Mouse (Mus musculus): ENCODE data around the gene Trim27. TPM values are rescaled to one million over a fixed set of nuclear protein-coding genes. Genes with fewer than 3 reads are reported as not detected.

Trim27 gene
- total RNA-seq, 2 experiments from 2014 or later = 43.2 to 43.9 TPM

- DNase-seq = peak; percentile 74
Observed at GRCm38 (mm10) chr13:21172241-21173027, 6.8 kb upstream of the Trim27 start.

- DNase-seq = peak; percentile 90
Observed at GRCm38 (mm10) chr13:21173072-21173471, 6.2 kb upstream of the Trim27 start.

GRCm38 (mm10) chr13:21176733-21177132, 2.5 kb upstream of the Trim27 start:
- DNase-seq = no peak

GRCm38 (mm10) chr13:21177657-21178056, 1.6 kb upstream of the Trim27 start:
- DNase-seq = no peak

- no peak for DNase-seq
Observed at GRCm38 (mm10) chr13:21178364-21178763, 881 bp upstream of the Trim27 start.

GRCm38 (mm10) chr13:21179724-21180550, 692 bp downstream of the Trim27 start:
- DNase-seq = peak; percentile 83

GRCm38 (mm10) chr13:21180551-21181530, 1.6 kb downstream of the Trim27 start:
- DNase-seq = peak; percentile 61

GRCm38 (mm10) chr13:21181996-21182395, 2.8 kb downstream of the Trim27 start:
- no peak for DNase-seq

GRCm38 (mm10) chr13:21183066-21183465, 3.8 kb downstream of the Trim27 start:
- DNase-seq = no peak

- DNase-seq = no peak
Observed at GRCm38 (mm10) chr13:21183661-21184060, 4.4 kb downstream of the Trim27 start.

GRCm38 (mm10) chr13:21185521-21185920, 6.3 kb downstream of the Trim27 start:
- DNase-seq = no peak

GRCm38 (mm10) chr13:21195406-21196228, 16.4 kb downstream of the Trim27 start:
- no peak for DNase-seq

- no peak for DNase-seq
Observed at GRCm38 (mm10) chr13:21197721-21198120, 18.5 kb downstream of the Trim27 start.

GRCm38 (mm10) chr13:21198313-21198712, 19.1 kb downstream of the Trim27 start:
- no peak for DNase-seq

GRCm38 (mm10) chr13:21199046-21200028, 20.1 kb downstream of the Trim27 start:
- peak; percentile 21 for DNase-seq

GRCm38 (mm10) chr13:21200043-21200999, 21.1 kb downstream of the Trim27 start:
- DNase-seq = peak; percentile 95

- peak; percentile 60 for DNase-seq
Observed at GRCm38 (mm10) chr13:21215275-21215983, 36.2 kb downstream of the Trim27 start.

GRCm38 (mm10) chr13:21216781-21217180, 37.5 kb downstream of the Trim27 start:
- no peak for DNase-seq

Measured in heart, postnatal 4 days (tissue).